Mouse (Mus musculus) myocyte (in vitro differentiated cells): ENCODE measurements around the gene Flad1. TPM values are rescaled to one million over a fixed set of nuclear protein-coding genes. Genes with fewer than 3 reads are reported as not detected.

ENCODE experiments used
- H3K27me3 ChIP-seq: one replicate; pipeline ENCODE4 v1.6.1; 2011; ENCODE audit not compliant: control insufficient read depth, insufficient read depth, insufficient read length
- H3K36me3 ChIP-seq: one replicate; pipeline ENCODE4 v1.6.1; 2011; ENCODE audit not compliant: control insufficient read depth, insufficient read depth
- H3K4me2 ChIP-seq: one replicate; pipeline ENCODE4 v1.6.1; 2011; ENCODE audit warnings: low read depth, control low read depth
- H3K4me3 ChIP-seq: one replicate; pipeline ENCODE4 v1.5.1; 2011; ENCODE audit warnings: mild to moderate bottlenecking, control low read depth, moderate library complexity
- H3K79me2 ChIP-seq: one replicate; pipeline ENCODE4 v1.6.1; 2011; ENCODE audit not compliant: control insufficient read depth, insufficient read depth
- H3ac ChIP-seq: one replicate; pipeline ENCODE4 v1.6.1; 2011; ENCODE audit not compliant: control insufficient read depth, insufficient read length
- CEBPB ChIP-seq: IDR thresholded peaks from 2 replicates; pipeline ENCODE4 v1.6.1; 2011; ENCODE audit warnings: mild to moderate bottlenecking, moderate library complexity; ENCODE audit not compliant: poor library complexity, insufficient read depth, severe bottlenecking
- E2F4 ChIP-seq: IDR thresholded peaks from one replicate; pipeline ENCODE4 v1.6.1; 2011; ENCODE audit warnings: mild to moderate bottlenecking, control low read depth, moderate library complexity; ENCODE audit not compliant: insufficient read depth
- MAX ChIP-seq: IDR thresholded peaks from one replicate; pipeline ENCODE4 v1.6.1; 2011; ENCODE audit warnings: low read depth, mild to moderate bottlenecking, control low read depth
- MYOD1 ChIP-seq, 3 experiments: IDR thresholded peaks; one replicate each; pipeline ENCODE4 v1.6.1; 2011; ENCODE audit warnings: control low read depth in 2 of 3, low read depth in 2 of 3, mild to moderate bottlenecking in 2 of 3, moderate library complexity in 1 of 3; ENCODE audit not compliant: insufficient read length in 2 of 3, control insufficient read depth in 1 of 3
- MYOG ChIP-seq, 3 experiments: IDR thresholded peaks; one replicate each; pipeline ENCODE4 v1.6.1; 2011; ENCODE audit warnings: control low read depth in 2 of 3, low read depth in 2 of 3, mild to moderate bottlenecking in 2 of 3; ENCODE audit not compliant: insufficient read length in 2 of 3, control insufficient read depth in 1 of 3, insufficient read depth in 1 of 3
- POLR2A ChIP-seq: IDR thresholded peaks from one replicate; pipeline ENCODE4 v1.6.1; 2011; ENCODE audit warnings: low read depth, mild to moderate bottlenecking, control low read depth, moderate library complexity; ENCODE audit not compliant: insufficient read length
- POLR2AphosphoS2 ChIP-seq: IDR thresholded peaks from one replicate; pipeline ENCODE4 v1.6.1; 2011; ENCODE audit warnings: low read depth, control low read depth; ENCODE audit not compliant: insufficient read length
- REST ChIP-seq: IDR thresholded peaks from one replicate; pipeline ENCODE4 v1.6.1; 2011; ENCODE audit warnings: mild to moderate bottlenecking, control low read depth, moderate library complexity; ENCODE audit not compliant: insufficient read depth, insufficient read length
- SRF ChIP-seq: IDR thresholded peaks from one replicate; pipeline ENCODE4 v1.6.1; 2011; ENCODE audit warnings: low read depth; ENCODE audit not compliant: control insufficient read depth, insufficient read length
- TCF12 ChIP-seq: IDR thresholded peaks from one replicate; pipeline ENCODE4 v1.6.1; 2011; ENCODE audit warnings: mild to moderate bottlenecking, control low read depth; ENCODE audit not compliant: poor library complexity, insufficient read depth, severe bottlenecking
- TCF3 ChIP-seq: IDR thresholded peaks from one replicate; pipeline ENCODE4 v1.6.1; 2011; ENCODE audit warnings: low read depth, control low read depth; ENCODE audit not compliant: insufficient read length
- USF1 ChIP-seq: IDR thresholded peaks from one replicate; pipeline ENCODE4 v1.6.1; 2011; ENCODE audit warnings: low read depth, mild to moderate bottlenecking, control low read depth, moderate library complexity
- polyA plus RNA-seq: library from polyadenylated mRNA; unstranded; fragments of >200 nt; fragmentation: generic; extraction: Trizol; gene quantifications from one replicate; pipeline ENCODE4 v1.2.1, GENCODE M21; 2012; ENCODE audit warnings: missing spikeins

The Flad1 gene
- polyA plus RNA-seq, 1 experiment = 19.8 TPM

DNA sequence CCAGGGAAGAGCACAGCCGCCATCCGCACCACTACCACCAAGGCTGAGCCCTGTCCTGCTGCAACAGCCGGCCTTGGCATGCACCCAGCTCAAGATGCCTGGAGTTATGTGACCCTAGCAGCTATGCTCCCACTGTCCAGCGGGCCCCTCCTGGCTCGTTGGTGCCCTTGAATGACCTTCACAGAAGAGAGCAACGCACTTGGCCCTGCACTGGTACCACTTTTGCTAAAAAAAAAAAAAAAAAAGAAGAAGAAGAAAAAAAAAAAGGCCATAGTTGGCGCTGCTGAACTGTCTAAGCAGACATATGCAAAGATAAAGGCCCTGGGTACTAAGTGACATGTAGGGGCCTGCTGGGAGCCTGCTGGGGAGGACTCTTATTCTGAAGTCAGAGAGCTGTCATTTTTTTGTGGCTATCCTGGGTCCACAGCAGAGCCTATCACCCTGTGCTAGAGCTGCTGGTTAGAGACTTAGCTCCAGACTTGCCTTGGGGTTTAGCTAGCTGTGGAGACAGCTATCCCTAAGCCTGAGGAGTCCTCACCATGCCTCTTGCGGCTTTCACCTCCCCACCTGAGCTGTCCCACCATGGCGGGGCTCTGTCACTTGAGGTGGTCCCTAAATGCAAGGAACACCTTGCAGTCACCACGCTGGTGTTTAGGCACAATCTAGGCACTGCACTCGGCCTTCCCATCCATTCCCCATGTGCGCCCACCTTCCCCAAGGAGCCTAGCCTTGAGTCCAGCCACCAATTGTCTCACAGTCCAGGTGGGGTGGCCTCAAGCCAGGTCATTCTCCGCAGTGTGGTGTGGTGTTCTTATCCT is 37.3 kb upstream of the Flad1 start:
- H3ac ChIP-seq = no peak overlapping the region
- no peak for TF ChIP-seq MAX
- peak; percentile 10 for TF ChIP-seq POLR2A
- no peak for TF ChIP-seq TCF3
- TF ChIP-seq E2F4 = no peak
- no peak for TF ChIP-seq REST
- TF ChIP-seq SRF = no peak
- no peak for TF ChIP-seq MYOD1 (IDR thresholded peaks at IDR 0.05; ENCODE audit: control insufficient read depth in 1 of 3, insufficient read length in 2 of 3, low read depth in 2 of 3)
- no peak for TF ChIP-seq CEBPB
- TF ChIP-seq POLR2AphosphoS2 = peak; percentile 64
- TF ChIP-seq USF1 = no peak
- TF ChIP-seq MYOG (IDR thresholded peaks at IDR 0.05; ENCODE audit: control insufficient read depth in 1 of 3, insufficient read depth in 1 of 3, insufficient read length in 2 of 3, low read depth in 2 of 3) = no peak
- no peak for TF ChIP-seq TCF12
- H3K4me3 ChIP-seq = no peak overlapping the region
- H3K27me3 ChIP-seq = no peaks in the 10 kb centered on the region
- no peaks in the 10 kb centered on the region for H3K79me2 ChIP-seq
- H3K4me2 ChIP-seq = no peak overlapping the region
- peaks cover 12% of the 10 kb centered on the region for H3K36me3 ChIP-seq

DNA sequence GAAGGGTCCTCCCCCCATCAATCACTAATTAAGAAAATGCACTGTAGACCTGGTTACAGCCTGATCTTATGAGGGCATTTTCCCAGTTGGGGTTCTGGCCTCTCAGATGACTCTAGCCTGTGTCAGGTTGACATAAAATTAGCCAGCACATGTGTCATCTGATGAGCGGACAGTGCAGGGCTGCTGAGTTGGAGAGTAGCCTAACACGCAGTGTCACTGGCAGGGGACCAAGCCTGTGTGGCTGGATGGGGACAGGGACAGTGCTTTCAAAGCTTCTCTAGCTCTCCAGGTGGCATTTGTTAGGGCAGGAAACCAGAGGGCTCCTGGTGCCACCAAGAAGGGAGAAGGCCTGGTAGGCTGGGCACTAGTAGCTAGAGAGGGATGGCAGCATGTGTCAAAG is 29.0 kb upstream of the Flad1 start:
- H3K27me3 ChIP-seq = no peaks in the 10 kb centered on the region
- H3ac ChIP-seq = no peak overlapping the region
- H3K36me3 ChIP-seq = peaks cover 8% of the 10 kb centered on the region
- no peak overlapping the region for H3K4me3 ChIP-seq
- H3K4me2 ChIP-seq = peak overlapping the region; percentile 74
- peaks cover 15% of the 10 kb centered on the region for H3K79me2 ChIP-seq
- TF ChIP-seq REST = no peak
- TF ChIP-seq POLR2AphosphoS2 = peak; percentile 48
- TF ChIP-seq MYOD1 (IDR thresholded peaks at IDR 0.05; ENCODE audit: control insufficient read depth in 1 of 3, insufficient read length in 2 of 3, low read depth in 2 of 3) = peak in 1 of 3 experiments; percentile 29

DNA sequence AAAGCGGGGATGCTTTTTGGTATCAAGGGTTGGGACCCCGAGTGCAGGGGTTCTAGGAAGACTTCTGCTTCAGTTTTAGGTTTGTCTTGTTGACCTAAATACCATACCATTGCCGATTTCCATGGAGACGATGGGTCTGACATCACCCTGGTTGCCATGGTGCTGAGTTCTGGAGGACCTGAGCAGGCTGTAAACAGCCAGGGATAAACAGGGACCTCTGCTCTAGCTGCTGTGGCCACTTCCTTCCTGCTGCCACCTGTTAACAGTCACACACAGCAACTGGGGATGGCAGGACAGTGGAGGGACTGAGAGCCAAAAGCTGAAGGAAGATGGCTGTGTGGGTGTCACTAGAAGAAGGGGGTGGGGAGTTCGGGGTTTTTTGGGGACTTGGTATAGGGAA is 25.6 kb upstream of the Flad1 start:
- Histone ChIP-seq H3K36me3 (peaks cover 9% of the 10 kb centered on the region), H3K4me3 (peak overlapping the region; percentile 38), H3K4me2 (peak overlapping the region; percentile 74), H3K79me2 (peaks cover 28% of the 10 kb centered on the region), H3K27me3 (no peaks in the 10 kb centered on the region), H3ac (no peak overlapping the region)
- TF ChIP-seq CEBPB = no peak
- no peak for TF ChIP-seq E2F4
- TF ChIP-seq MYOG (IDR thresholded peaks at IDR 0.05; ENCODE audit: control insufficient read depth in 1 of 3, insufficient read depth in 1 of 3, insufficient read length in 2 of 3, low read depth in 2 of 3) = peak in 2 of 3 experiments; percentile 13 to 78
- TF ChIP-seq REST = no peak
- no peak for TF ChIP-seq USF1
- TF ChIP-seq MYOD1 (IDR thresholded peaks at IDR 0.05; ENCODE audit: control insufficient read depth in 1 of 3, insufficient read length in 2 of 3, low read depth in 2 of 3) = peak in 2 of 3 experiments; percentile 44 to 86
- no peak for TF ChIP-seq POLR2AphosphoS2
- no peak for TF ChIP-seq SRF
- TF ChIP-seq POLR2A = peak; percentile 46

DNA sequence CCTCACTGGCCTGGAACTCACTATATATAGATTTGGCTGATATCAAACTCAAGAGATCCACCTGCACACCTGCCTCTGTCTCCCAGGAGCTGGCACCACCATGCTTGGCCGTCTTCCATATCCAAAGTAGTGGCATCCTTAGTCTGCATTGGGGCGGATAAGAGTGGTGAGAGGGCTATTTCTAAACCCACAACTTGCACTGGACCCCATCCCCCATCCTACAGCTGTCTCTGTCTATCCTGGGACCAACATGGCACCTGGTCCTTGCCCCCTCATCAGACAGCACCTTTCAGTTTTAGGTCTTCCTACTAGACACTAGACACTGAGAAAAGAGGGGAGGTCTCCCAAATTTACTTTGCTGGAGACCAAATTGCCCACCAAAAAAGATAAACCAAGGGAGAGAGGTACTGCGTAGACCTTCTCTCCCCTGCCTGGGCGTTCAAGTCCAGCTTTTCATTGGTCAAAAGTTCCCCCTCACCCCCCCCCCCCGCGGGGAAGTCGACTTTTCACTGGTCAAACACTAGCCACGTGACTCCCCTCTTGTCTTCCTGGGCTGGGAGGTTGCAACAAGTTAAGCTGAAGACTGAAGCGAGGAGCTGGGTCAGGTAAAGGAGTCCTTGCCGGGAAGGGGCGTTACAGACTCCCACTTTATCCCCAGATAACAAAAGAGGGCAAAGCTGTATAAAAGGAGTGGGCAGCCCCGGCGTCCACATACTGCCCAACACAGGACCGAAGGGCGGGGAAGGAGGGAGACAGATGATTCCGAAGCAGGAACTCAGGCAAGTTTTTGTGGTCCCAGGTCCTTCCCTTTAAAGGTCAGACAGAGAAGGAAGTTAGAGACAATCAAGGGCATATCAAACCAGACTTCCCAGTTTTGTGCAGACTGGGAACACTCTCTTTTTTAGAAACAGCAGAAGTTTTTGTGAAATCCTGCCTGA is 24.8 kb upstream of the Flad1 start, which contains the start of gene Pbxip1:
TSS of gene Pbxip1 (plus strand) at position 531 of the 938 bp plus-strand sequence.
- TF ChIP-seq E2F4 (no peak), MAX (no peak), SRF (no peak), POLR2AphosphoS2 (peak; percentile 84), TCF12 (peak; percentile 90), POLR2A (peak; percentile 80), MYOG (IDR thresholded peaks at IDR 0.05; ENCODE audit: control insufficient read depth in 1 of 3, insufficient read depth in 1 of 3, insufficient read length in 2 of 3, low read depth in 2 of 3) (peak; percentile 46 to 84 (median 84)), TCF3 (peak; percentile 89), REST (no peak), MYOD1 (IDR thresholded peaks at IDR 0.05; ENCODE audit: control insufficient read depth in 1 of 3, insufficient read length in 2 of 3, low read depth in 2 of 3) (peak; percentile 98 to 99 (median 99)), USF1 (peak; percentile 94)
- peaks cover 9% of the 10 kb centered on the region for H3K36me3 ChIP-seq
- no peak within 1 kb of the TSS for H3ac ChIP-seq
- peak within 1 kb of the TSS; percentile 38 for H3K4me3 ChIP-seq
- H3K79me2 ChIP-seq = peaks cover 36% of the 10 kb centered on the region
- H3K27me3 ChIP-seq = no peaks in the 10 kb centered on the region
- H3K4me2 ChIP-seq = peak within 1 kb of the TSS; percentile 74
